8 mouse cellular contexts compared by ENCODE assay signal in genomic region chr19:10040866-10041387, GRCm38 (mm10). TPM values are rescaled to one million over a fixed set of nuclear protein-coding genes. Genes with fewer than 3 reads are reported as not detected.
A peak's percentile ranks its signal among the peaks of the same experiment; 100 is the strongest.
DNase-seq lines count a peak whose midpoint lies in the region; ATAC-seq and TF ChIP-seq lines count a peak whose summit lies in the region.

No protein-coding gene starts in this region.

- H3K27me3 ChIP-seq in lung, embryonic 15.5 days = no peaks in the 10 kb centered on the region
- H3K27me3 ChIP-seq in embryonic facial prominence, embryonic 11.5 days (ENCODE audit: control insufficient read depth, insufficient read depth, low read length) = no peaks in the 10 kb centered on the region
- no peaks in the 10 kb centered on the region for H3K27me3 ChIP-seq in intestine, embryonic 14.5 days (replicated peaks; ENCODE audit: control insufficient read depth, insufficient read depth, low read length)
- H3K27me3 ChIP-seq in neural tube, embryonic 14.5 days (ENCODE audit: control insufficient read depth, insufficient read depth, low read length) = no peaks in the 10 kb centered on the region; the same call in 1 of the 2 replicates

- DNase-seq in lung, adult 2 months = no peak
- no peak for DNase-seq in embryonic facial prominence, embryonic 11.5 days (ENCODE audit: low spot score)
- DNase-seq in intestine, embryonic 14.5 days (ENCODE audit: low spot score) = no peak
- DNase-seq in spleen, adult 18-20 months = no peak
- no peak for DNase-seq in gastrocnemius, postnatal 4 days (ENCODE audit: low spot score in 2 of 2)
- no peak for DNase-seq in ovary, postnatal 14 days (ENCODE audit: low spot score)

- TF ChIP-seq CTCF in lung, adult 2 months (IDR thresholded peaks at IDR 0.05; ENCODE audit: insufficient read depth, low read length) = no peak

- H3K4me2 ChIP-seq in lung, embryonic 15.5 days = peak overlapping the region; percentile 88
- H3K4me2 ChIP-seq in embryonic facial prominence, embryonic 11.5 days (ENCODE audit: low read depth, low read length) = peak overlapping the region; percentile 99
- H3K4me2 ChIP-seq in intestine, embryonic 14.5 days (ENCODE audit: low read length) = peak overlapping the region; percentile 91
- H3K4me2 ChIP-seq in neural tube, embryonic 14.5 days (ENCODE audit: low read depth, low read length) = peak overlapping the region; percentile 92

- peak overlapping the region; percentile 80 for H3K4me3 ChIP-seq in lung, embryonic 15.5 days
- no peak overlapping the region for H3K4me3 ChIP-seq in lung, adult 2 months (replicated peaks; ENCODE audit: extremely low read depth, low read depth, low read length)
- peak overlapping the region; percentile 65 for H3K4me3 ChIP-seq in embryonic facial prominence, embryonic 11.5 days (ENCODE audit: low read depth, low read length)
- peak overlapping the region; percentile 64 for H3K4me3 ChIP-seq in intestine, embryonic 14.5 days (ENCODE audit: low read depth, low read length)
- peak overlapping the region; percentile 61 for H3K4me3 ChIP-seq in neural tube, embryonic 14.5 days (ENCODE audit: low read depth, low read length)

- 6% methylated on average over 17 of the region's 20 CpGs for WGBS in lung, embryonic 15.5 days
- 14% methylated on average over 19 of the region's 20 CpGs for WGBS in lung, adult 2 months
- WGBS in embryonic facial prominence, embryonic 11.5 days = 5% methylated on average over 17 of the region's 20 CpGs
- WGBS in intestine, embryonic 14.5 days = 9% methylated on average over 19 of the region's 20 CpGs
- WGBS in neural tube, embryonic 14.5 days = 5% methylated on average over 20 of the region's 20 CpGs

- peak overlapping the region; percentile 83; the same call in 1 of the 2 replicates for H3K9ac ChIP-seq in lung, embryonic 15.5 days
- H3K9ac ChIP-seq in embryonic facial prominence, embryonic 11.5 days (replicated peaks; ENCODE audit: low read length) = peak overlapping the region; percentile 66
- peak overlapping the region; percentile 57 for H3K9ac ChIP-seq in intestine, embryonic 14.5 days (ENCODE audit: low read length)
- H3K9ac ChIP-seq in neural tube, embryonic 14.5 days (replicated peaks; ENCODE audit: low read depth, low read length) = peak overlapping the region; percentile 63

- H3K4me1 ChIP-seq in lung, embryonic 15.5 days = peaks cover 80% of the 10 kb centered on the region
- peaks cover 6% of the 10 kb centered on the region for H3K4me1 ChIP-seq in lung, adult 2 months (ENCODE audit: control insufficient read depth, insufficient read depth, low read length)
- peaks cover 4% of the 10 kb centered on the region for H3K4me1 ChIP-seq in embryonic facial prominence, embryonic 11.5 days (ENCODE audit: control insufficient read depth, insufficient read depth, low read length)
- peaks cover 22% of the 10 kb centered on the region for H3K4me1 ChIP-seq in intestine, embryonic 14.5 days (replicated peaks; ENCODE audit: control insufficient read depth, insufficient read depth, low read length)
- no peaks in the 10 kb centered on the region for H3K4me1 ChIP-seq in neural tube, embryonic 14.5 days (ENCODE audit: control insufficient read depth, insufficient read depth, low read length)

- TF ChIP-seq POLR2A in lung, adult 2 months (IDR thresholded peaks at IDR 0.05; ENCODE audit: borderline replicate concordance, extremely low read depth, low read depth, low read length) = no peak

- H3K27ac ChIP-seq in lung, embryonic 15.5 days = peak overlapping the region; percentile 93
- H3K27ac ChIP-seq in embryonic facial prominence, embryonic 11.5 days (replicated peaks; ENCODE audit: low read depth, low read length) = no peak overlapping the region
- no peak overlapping the region for H3K27ac ChIP-seq in intestine, embryonic 14.5 days (ENCODE audit: low read depth)
- H3K27ac ChIP-seq in neural tube, embryonic 14.5 days (ENCODE audit: low read depth, low read length) = no peak overlapping the region

- ATAC-seq in lung, embryonic 15.5 days (ENCODE audit: borderline replicate concordance, extremely low read depth, low FRiP score, low TSS enrichment) = no peak
- ATAC-seq in embryonic facial prominence, embryonic 11.5 days (replicated peaks; ENCODE audit: insufficient number of reproducible peaks, low FRiP score, low TSS enrichment, low read depth) = peak; percentile 30; the same call in 1 of the 2 replicates
- no peak; the same call in 1 of the 2 replicates for ATAC-seq in intestine, embryonic 14.5 days (replicated peaks; ENCODE audit: low FRiP score, low TSS enrichment, low read depth)
- ATAC-seq in neural tube, embryonic 14.5 days (ENCODE audit: low read depth) = peak; percentile 49

- 0 out of 2 replicates have a peak, but pooled peaks cover 3% of the 10 kb centered on the region for H3K36me3 ChIP-seq in lung, embryonic 15.5 days
- H3K36me3 ChIP-seq in embryonic facial prominence, embryonic 11.5 days (replicated peaks; ENCODE audit: control insufficient read depth, insufficient read depth, low read depth, low read length) = no peaks in the 10 kb centered on the region
- H3K36me3 ChIP-seq in intestine, embryonic 14.5 days (ENCODE audit: control insufficient read depth, insufficient read depth, low read length) = peaks cover 3% of the 10 kb centered on the region; the same call in 1 of the 2 replicates
- no peaks in the 10 kb centered on the region for H3K36me3 ChIP-seq in neural tube, embryonic 14.5 days (ENCODE audit: control insufficient read depth, insufficient read depth, low read length)

- H3K9me3 ChIP-seq in lung, embryonic 15.5 days = no peaks in the 10 kb centered on the region
- H3K9me3 ChIP-seq in embryonic facial prominence, embryonic 11.5 days (replicated peaks; ENCODE audit: control insufficient read depth, low read length) = no peaks in the 10 kb centered on the region
- no peaks in the 10 kb centered on the region for H3K9me3 ChIP-seq in intestine, embryonic 14.5 days (ENCODE audit: control insufficient read depth, low read length)
- H3K9me3 ChIP-seq in neural tube, embryonic 14.5 days (ENCODE audit: control insufficient read depth, low read length) = no peaks in the 10 kb centered on the region

RNA-seq across cellular contexts. Expression of gene Fads3, which starts 0.4 kb away (rescaled TPM):
- 54.5 and 64.1 TPM in 2 replicates for polyA plus RNA-seq in lung, embryonic 15.5 days (2015; fragmentation: Nextera tagmentation; extraction: Ambion mirVana)
- 283 and 341 TPM in 2 replicates for polyA plus RNA-seq in lung, adult 2 months (2012; rRNA removed)
- polyA plus RNA-seq in embryonic facial prominence, embryonic 11.5 days (2014; fragmentation: Nextera tagmentation; extraction: Ambion mirVana) = 3.7 TPM in 2 replicates
- 8.4 and 11.5 TPM in 2 replicates for polyA plus RNA-seq in intestine, embryonic 14.5 days (2014; fragmentation: Nextera tagmentation; extraction: Ambion mirVana)
- polyA plus RNA-seq in neural tube, embryonic 14.5 days (2014; fragmentation: Nextera tagmentation; extraction: Ambion mirVana) = 19.3 and 19.5 TPM in 2 replicates
- 10 to 100 TPM; 16.8 to 28.4 TPM for total RNA-seq in gastrocnemius, postnatal 4 days (2021)

RNA-seq across cellular contexts. Expression of gene Rab3il1, which starts 39.5 kb away (rescaled TPM):
- 31.5 and 33.1 TPM in 2 replicates for polyA plus RNA-seq in lung, embryonic 15.5 days (2015; fragmentation: Nextera tagmentation; extraction: Ambion mirVana)
- polyA plus RNA-seq in lung, adult 2 months (2012; rRNA removed) = 10.5 and 13.8 TPM in 2 replicates
- polyA plus RNA-seq in embryonic facial prominence, embryonic 11.5 days (2014; fragmentation: Nextera tagmentation; extraction: Ambion mirVana) = 53.8 and 56.4 TPM in 2 replicates
- 30.0 and 32.7 TPM in 2 replicates for polyA plus RNA-seq in intestine, embryonic 14.5 days (2014; fragmentation: Nextera tagmentation; extraction: Ambion mirVana)
- polyA plus RNA-seq in neural tube, embryonic 14.5 days (2014; fragmentation: Nextera tagmentation; extraction: Ambion mirVana) = 13.6 and 23.2 TPM in 2 replicates
- 10 to 100 TPM; 24.2 to 26.1 TPM for total RNA-seq in gastrocnemius, postnatal 4 days (2021)

RNA-seq across cellular contexts. Expression of gene Best1, which starts 39.5 kb away (rescaled TPM):
- polyA plus RNA-seq in lung, embryonic 15.5 days (2015; fragmentation: Nextera tagmentation; extraction: Ambion mirVana) = 1.1 TPM in 2 replicates
- 2.3 and 3.1 TPM in 2 replicates for polyA plus RNA-seq in lung, adult 2 months (2012; rRNA removed)
- polyA plus RNA-seq in embryonic facial prominence, embryonic 11.5 days (2014; fragmentation: Nextera tagmentation; extraction: Ambion mirVana) = 1.7 and 1.9 TPM in 2 replicates
- polyA plus RNA-seq in intestine, embryonic 14.5 days (2014; fragmentation: Nextera tagmentation; extraction: Ambion mirVana) = 0.55 and 0.64 TPM in 2 replicates
- polyA plus RNA-seq in neural tube, embryonic 14.5 days (2014; fragmentation: Nextera tagmentation; extraction: Ambion mirVana) = 1.5 and 2.3 TPM in 2 replicates
- 1 to 10 TPM; 1.2 to 1.5 TPM for total RNA-seq in gastrocnemius, postnatal 4 days (2021)

Comparison
In these comparisons a context has a peak if more than half of its experiments do, and no peak if none do; other contexts are left out.
1. ATAC-seq: peak in embryonic facial prominence, embryonic 11.5 days (single experiment) and neural tube, embryonic 14.5 days (single experiment); none in lung, embryonic 15.5 days (single experiment) and intestine, embryonic 14.5 days (single experiment).
2. Peak in every context shown above with its lines, with median percentiles within 50 percentile points of each other: H3K4me2 ChIP-seq and H3K9ac ChIP-seq.